Mouse (Mus musculus) cerebellum, adult 8-10 months (tissue): ENCODE data around the gene Tesk1.

Experiments
- DNase-seq: peaks from one replicate; pipeline ENCODE4 v3.0.0; 2022

Tesk1 gene

GRCm38 (mm10) chr4:43419801-43420281 lies 21.9 kb upstream of the Tesk1 start:
- no peak for DNase-seq

DNA sequence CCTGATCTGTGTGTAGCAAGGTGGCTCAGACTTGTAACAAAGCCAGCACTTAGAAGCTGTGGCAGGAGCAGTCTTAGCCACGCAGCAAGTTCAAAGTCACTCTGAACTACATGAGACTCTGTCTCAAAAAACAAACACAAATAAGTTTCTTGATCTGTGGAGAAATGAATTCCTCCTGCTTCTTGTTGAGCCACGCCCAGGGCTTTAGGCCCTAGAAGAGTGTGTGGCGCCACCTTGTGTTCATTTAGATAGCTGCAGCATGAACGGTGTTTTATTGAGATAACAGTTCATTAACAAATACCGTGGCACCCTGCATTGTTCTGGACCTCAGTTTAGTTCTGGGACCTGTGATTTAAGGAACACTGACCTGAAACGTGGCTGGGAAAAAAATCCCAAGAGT lies 21.4 kb upstream of the Tesk1 start:
- DNase-seq: peak; percentile 77

DNA sequence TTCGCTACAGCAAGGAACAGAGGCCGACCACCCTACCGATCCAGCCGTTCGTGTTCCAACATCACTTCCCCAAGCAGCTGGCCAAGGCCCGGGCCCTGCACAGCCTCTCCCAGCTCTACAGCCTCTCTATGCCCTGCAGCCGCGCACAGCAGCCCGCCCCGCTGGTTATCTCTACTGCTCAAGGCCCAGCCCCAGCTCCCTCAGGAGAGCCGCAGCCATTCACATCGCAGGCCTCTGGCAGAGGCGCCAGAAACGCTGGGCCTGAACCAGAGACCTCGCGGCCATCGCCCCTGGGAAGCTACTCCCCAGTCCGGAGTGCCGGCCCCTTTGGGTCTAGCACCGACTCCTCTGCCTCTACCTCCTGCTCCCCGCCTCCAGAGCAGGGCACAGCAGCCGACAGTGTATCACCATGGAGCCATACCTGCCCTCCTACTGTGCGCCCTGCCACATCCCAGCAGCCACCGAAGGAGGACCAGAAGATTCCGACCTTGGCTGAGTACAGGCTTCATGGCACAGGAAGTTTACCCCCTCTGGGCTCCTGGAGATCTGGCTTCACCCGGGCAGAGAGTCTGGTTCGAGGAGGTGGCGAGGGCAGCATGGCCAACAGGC lies 20.0 kb upstream of the Tesk1 start:
- no peak for DNase-seq

DNA sequence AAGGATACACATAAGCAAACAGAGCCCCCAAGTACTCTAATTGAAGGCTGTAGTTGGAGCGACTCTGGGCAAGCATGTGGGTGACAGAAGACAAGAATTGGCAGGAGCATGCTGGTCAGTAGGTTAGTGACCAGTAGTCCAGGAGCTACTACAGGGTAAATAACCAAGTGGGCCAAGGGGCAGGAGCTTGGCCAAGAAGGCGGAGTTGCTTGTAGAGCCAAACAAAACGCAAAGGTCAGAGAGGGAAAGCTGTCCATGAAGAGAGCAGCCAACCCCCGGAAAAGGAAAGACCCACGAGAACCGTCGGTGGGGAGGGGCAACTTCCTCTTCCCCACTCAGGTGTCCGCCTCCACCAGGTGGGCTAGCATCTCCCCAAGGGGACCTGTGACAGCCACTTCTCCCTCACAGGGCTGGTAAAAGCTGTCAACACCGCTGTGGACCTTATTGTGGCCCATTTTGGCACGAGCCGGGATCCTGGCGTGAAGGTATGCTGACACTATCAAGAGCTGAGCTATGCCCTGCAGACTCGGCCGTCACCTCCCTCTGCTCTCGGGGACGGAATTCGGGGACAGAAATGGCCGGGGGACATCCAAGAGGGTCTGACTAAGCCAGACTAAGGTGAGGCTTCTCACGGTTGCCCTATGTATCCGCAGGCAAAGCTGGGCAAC lies 18.3 kb upstream of the Tesk1 start:
- no peak for DNase-seq

DNA sequence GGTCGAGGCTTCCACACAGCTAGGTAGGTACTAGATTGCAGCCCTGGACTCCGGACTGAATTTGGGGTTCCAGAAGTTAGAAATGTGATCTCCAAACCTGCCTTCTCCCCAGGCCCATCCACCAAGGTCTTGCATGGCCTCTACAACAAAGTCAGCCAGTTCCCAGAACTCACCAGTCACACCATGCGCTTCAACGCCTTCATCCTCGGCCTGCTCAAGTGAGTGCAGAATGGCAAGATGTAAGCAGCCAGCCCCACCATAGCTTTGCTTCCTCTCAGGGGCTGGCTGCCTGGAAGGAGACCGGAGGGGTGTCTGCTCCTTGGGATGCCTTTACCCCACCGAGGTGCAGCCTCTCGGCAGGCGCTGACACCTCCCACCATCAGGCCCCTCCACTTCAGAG lies 17.7 kb upstream of the Tesk1 start:
- DNase-seq: no peak

GRCm38 (mm10) chr4:43425197-43425596 lies 16.5 kb upstream of the Tesk1 start:
- DNase-seq: no peak

- DNase-seq: no peak
These were observed 15.9 kb upstream of the Tesk1 start for GRCm38 (mm10) chr4:43425648-43426380.

GRCm38 (mm10) chr4:43426487-43426886 lies 15.3 kb upstream of the Tesk1 start:
- DNase-seq: no peak

DNA sequence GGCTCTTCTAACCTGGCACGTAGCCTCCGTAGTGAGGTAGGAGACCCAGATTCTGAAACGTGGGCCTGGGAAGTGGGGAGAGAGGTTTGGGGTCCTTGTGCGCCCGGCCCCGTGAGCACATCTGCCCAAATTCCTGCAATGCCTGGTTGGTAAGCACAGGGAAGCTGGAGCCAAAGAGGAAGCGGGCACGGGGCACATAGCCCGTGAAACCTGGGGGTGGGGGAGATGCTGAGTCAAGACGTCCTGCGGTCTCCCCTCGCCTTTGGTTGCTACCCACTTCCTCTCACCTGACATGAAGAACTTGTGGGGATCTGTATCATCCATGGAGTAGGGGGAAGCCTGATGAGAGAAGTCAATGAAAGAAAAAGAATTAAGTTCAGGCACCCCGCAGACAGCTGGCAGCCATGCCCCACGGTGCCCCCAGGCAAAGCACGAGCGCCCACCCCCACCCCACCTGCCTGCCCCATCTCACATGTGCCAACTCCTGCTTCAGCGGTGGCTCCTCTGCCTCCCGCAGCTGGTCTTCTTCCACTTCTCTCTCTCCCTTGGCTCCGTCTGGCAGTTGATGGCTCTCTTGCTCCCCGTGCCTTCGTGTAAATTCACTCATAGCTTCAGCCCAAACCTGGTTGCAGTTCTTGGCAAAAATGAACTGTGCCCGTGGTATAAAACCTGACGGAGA lies 14.1 kb upstream of the Tesk1 start:
- DNase-seq: no peak

DNA sequence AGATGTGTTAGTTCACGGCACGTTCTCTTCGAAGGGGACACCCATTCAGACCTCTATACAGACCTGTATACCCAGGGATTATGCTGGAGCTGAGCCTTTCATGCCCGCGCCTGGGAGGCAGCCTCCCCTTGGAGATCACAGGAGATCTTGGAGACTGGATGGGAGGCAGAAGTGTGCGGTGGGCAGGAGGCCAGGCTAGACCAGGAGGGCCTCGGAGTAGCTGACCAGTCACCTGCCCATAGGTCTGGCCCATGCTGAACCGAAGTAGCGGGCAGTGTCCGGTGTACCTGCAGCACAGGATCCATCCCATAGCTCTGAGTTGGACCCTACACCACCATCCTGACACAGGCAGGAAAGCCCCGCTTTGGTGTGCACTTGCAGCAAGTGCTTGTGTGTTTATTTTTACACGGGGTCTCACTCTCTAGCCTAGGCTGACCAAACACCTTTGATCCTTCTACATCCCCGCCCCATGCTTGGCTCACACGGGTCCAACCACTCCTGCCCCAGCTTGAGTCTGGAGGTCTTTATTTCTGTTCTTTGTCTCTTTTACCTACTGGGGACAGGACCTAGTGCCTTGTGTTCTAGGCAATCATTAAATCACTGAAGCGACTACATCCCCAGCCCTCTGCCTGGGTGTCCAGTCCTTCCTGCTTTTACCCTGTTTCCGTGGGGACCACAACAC lies 13.4 kb upstream of the Tesk1 start:
- no peak for DNase-seq

DNA sequence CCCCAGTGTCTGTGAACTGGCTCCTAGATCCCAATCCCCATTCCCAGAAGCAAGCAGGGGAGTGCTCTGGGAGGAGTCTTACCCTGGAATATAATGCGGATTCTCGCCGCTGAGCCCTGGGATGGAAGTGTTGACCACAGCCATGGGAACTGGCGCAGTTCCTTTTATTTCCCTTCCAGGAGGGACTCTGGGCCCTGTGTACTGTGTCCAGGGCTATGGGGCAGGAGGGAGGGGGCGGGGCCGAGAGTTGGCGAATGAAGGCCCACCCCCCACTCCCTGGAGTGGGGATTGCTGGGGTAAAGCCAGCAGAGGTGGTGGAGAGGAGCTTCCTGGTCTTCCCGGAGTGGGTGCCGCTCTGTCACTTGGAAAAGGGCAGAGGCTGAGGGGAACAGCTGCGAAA lies 12.8 kb upstream of the Tesk1 start, which contains the start of gene Fam166b:
Fam166b (minus strand) TSS at position 189 of the 400 bp plus-strand sequence.
- DNase-seq: no peak

GRCm38 (mm10) chr4:43431690-43432089 lies 10.0 kb upstream of the Tesk1 start:
- peak; percentile 83 for DNase-seq

- no peak for DNase-seq
These were observed 8.9 kb upstream of the Tesk1 start for GRCm38 (mm10) chr4:43432832-43433231.

GRCm38 (mm10) chr4:43442044-43442443 lies 305 bp downstream of the Tesk1 start:
- peak; percentile 100 for DNase-seq

DNA sequence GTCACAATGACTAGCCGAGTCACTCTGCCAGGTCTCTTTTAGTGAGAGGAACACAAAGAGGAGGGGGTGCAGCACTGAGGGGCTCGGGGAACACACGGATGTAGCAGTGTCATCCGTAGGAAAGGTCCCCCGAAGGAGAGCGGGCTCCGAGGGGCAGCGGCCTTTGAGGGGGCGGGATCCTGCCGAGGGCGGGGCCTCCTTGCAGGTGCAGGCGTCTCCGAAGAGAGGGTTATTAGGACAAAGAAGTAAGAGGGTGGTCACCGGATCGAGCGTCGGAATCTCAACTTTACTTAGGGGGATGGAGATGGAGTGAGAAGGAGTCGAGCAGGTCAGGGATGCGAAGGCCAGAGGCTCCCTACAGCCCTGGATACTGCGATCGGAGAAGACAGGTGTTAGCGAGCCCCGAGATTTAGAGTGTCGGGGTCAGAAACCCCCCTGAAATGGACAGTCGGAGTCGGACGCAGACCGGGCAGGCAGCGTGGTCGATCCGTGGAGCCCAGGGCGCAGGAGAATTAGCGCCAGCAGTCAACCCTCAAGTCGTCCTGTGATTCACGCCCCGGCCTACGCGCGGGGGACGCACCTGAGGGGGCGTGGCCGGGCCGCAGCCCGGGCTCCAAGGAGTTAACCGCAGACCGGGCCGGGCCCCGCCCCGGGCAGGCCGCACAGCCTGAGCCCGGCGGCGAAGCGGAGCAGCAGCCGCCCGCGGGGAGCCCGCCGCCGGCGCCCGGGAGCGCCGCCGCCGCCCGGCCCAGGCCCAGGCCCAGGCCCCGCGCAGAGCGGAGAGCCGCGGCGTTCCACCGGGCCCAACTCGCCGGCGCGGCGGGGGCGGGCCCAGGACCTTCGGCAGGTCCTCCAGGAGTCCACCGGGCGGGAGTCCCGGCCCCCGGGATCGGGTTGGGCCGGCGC lies 970 bp downstream of the Tesk1 start:
- DNase-seq: peak; percentile 73

GRCm38 (mm10) chr4:43443511-43443910 lies 1.8 kb downstream of the Tesk1 start:
- DNase-seq: no peak

GRCm38 (mm10) chr4:43447251-43447650 lies 5.5 kb downstream of the Tesk1 start:
- no peak for DNase-seq

GRCm38 (mm10) chr4:43448554-43448953 lies 6.8 kb downstream of the Tesk1 start:
- no peak for DNase-seq

DNA sequence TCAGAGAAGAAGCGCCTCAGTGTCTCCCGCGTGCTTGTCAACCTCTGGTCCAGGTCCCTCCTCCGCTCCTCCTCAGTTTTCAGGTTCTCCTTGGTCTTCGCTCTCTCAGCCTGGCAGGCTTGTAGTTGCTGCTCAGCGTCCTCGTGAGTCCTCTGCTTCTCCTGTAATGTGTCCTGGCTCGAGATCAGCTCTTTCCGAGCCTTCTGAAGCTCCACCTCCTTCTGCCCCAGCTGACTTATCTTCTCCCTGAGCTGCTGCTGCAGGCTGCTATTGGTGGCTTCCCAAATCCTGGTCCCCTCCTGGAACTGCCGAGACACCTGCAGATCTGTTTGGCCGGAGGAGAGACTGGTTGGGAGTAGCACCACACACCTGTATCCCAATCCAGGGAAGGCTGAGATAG lies 10.6 kb downstream of the Tesk1 start:
- no peak for DNase-seq

- no peak for DNase-seq
These were observed 11.7 kb downstream of the Tesk1 start for GRCm38 (mm10) chr4:43453413-43453812.

DNA sequence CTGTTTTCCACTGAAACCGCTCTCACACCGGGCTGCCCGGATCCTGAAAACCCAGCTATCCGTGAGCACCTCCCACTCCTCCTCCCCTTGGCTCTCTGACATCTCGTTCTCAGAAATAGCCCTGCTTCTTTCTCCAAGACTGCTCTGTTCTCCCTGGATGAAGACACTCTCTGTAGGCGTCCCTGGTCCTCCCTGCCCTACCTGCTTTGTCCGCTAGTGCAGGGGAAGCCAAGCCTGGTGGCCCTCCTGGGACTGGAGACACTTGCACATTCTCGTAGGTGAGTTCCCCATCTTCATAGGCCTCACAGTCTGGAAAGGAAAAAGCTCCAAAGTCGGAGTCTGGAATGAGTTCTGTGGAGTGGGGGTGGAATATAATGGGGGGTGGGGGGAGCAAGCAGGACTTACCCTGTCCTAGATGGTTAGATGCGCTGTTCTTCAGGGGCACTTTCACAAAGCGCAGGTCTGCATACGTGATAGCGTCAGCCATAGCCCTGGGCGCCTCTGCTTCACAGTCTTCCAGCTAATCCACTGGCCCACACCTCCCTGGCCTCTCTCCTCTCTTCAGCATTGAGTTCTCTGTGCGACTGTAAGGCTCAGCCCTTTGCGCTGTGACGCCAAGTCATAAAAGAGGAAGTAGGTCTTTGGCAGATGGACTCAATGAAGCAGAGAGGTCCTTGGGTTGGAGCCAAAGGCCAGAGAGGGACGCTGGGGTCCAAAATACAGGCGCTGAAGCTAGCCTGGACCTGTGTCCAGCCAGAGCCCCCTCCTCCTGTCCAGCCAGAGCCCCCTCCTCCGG lies 12.5 kb downstream of the Tesk1 start, which contains the start of gene Cd72:
Cd72 (minus strand) TSS at position 588 of the 796 bp plus-strand sequence.
- no peak for DNase-seq
